Mouse (Mus musculus): ENCODE data around the gene Nsrp1.

- TF ChIP-seq GATA1 (IDR thresholded peaks at IDR 0.05; ENCODE audit: borderline replicate concordance, low read length): no peak
- no peak for TF ChIP-seq FLI1 (IDR thresholded peaks at IDR 0.05; ENCODE audit: low read length)
These were observed 71.6 kb downstream of the Nsrp1 start for GRCm38 (mm10) chr11:77006616-77007015.
